Mouse (Mus musculus) Patski (cell line): ENCODE results near the gene Phf20. TPM values are rescaled to one million over a fixed set of nuclear protein-coding genes. Genes with fewer than 3 reads are reported as not detected.
A peak's percentile ranks its signal among the peaks of the same experiment; 100 is the strongest.
"Not testable (repeated sequence)": the region's sequence is repeated elsewhere in the genome, so short reads cannot be mapped to it uniquely, and the experiment has no call there.

Source experiments
- ATAC-seq: fragments of 100-300 bp; one replicate; pipeline ENCODE4 v1.8.0; 2021
- CTCF ChIA-PET: fragments of 350-600 bp; sonication (Branson Sonifier 250); formaldehyde crosslinking; loops from one replicate; lab custom pipeline; 2022; ENCODE audit warnings: inconsistent platforms; lab: Charles Lee
- POLR2A ChIA-PET: fragments of 350-600 bp; sonication (Branson Sonifier 250); formaldehyde crosslinking; loops from one replicate; lab custom pipeline; 2022; ENCODE audit warnings: antibody characterized with exemption, inconsistent platforms; lab: Charles Lee
- DNase-seq: peaks from one replicate; pipeline ENCODE4 v3.0.0-alpha.2; 2011; ENCODE audit warnings: low read depth, low spot score
- H3K27me3 ChIP-seq: fragments of 371-371 bp; one replicate; pipeline ENCODE4 v1.5.1; 2021
- CTCF ChIP-seq: fragments of 100-300 bp; IDR thresholded peaks from one replicate; pipeline ENCODE4 v1.5.1; 2021
- in situ Hi-C: fragments of 300-500 bp; cut with MboI; formaldehyde crosslinking; loops from 3 replicates; pipeline ENCODE4 v1.11.1; 2018; ENCODE audit warnings: low pct_unique_long_range_greater_than_20kb, mixed read lengths
- polyA plus RNA-seq: library from polyadenylated mRNA; unstranded; gene quantifications from one replicate; pipeline ENCODE4 v1.2.3, GENCODE M21; 2021

Phf20 gene
- polyA plus RNA-seq, 1 experiment from 2014 or later: 37.6 TPM

- DNase-seq: no peak
- in situ Hi-C loops: no loop called here
- no peaks in the 10 kb centered on the region for H3K27me3 ChIP-seq
- ChIA-PET POLR2A (interaction anchor here (1.1 kb wide), 1 partner anchor 21 kb away, joined by 3 read pairs; no protein-coding TSS in a partner anchor), CTCF (interaction anchor here (2.3 kb wide), 1 partner anchor 12 kb away, joined by 6 read pairs; no protein-coding TSS in a partner anchor)
- ATAC-seq: no peak
- TF ChIP-seq CTCF: no peak
Observed at GRCm38 (mm10) chr2:156231340-156231739, 35.1 kb downstream of the Phf20 start.

- ChIA-PET POLR2A (no interaction called here), CTCF (interaction anchor here (1.0 to 2.3 kb wide), 3 partner anchors 10 to 16 kb away, joined by 3 to 6 read pairs (median 4); no protein-coding TSS in a partner anchor)
- in situ Hi-C loops: no loop called here
- no peak for TF ChIP-seq CTCF
- H3K27me3 ChIP-seq: no peaks in the 10 kb centered on the region
- ATAC-seq: no peak
- DNase-seq: no peak
Observed at GRCm38 (mm10) chr2:156233275-156233948, 37.1 kb downstream of the Phf20 start.

GRCm38 (mm10) chr2:156234016-156234415, 37.8 kb downstream of the Phf20 start:
- ATAC-seq, H3K27me3 ChIP-seq, DNase-seq, in situ Hi-C loops, POLR2A ChIA-PET: not testable (repeated sequence)
- CTCF ChIA-PET: interaction anchor here (0.6 to 1.9 kb wide), 6 partner anchors 9 to 17 kb away, joined by 3 to 5 read pairs (median 4); no protein-coding TSS in a partner anchor

GRCm38 (mm10) chr2:156235847-156236246, 39.6 kb downstream of the Phf20 start:
- in situ Hi-C loops: no loop called here
- no peak for TF ChIP-seq CTCF
- DNase-seq: no peak
- ChIA-PET CTCF (interaction anchor here (1.9 kb wide), 1 partner anchor 13 kb away, joined by 5 read pairs; no protein-coding TSS in a partner anchor), POLR2A (interaction anchor here (0.7 kb wide), 1 partner anchor 55 kb away, joined by 3 read pairs; no protein-coding TSS in a partner anchor)
- no peak for ATAC-seq
- H3K27me3 ChIP-seq: no peaks in the 10 kb centered on the region

- in situ Hi-C loops: no loop called here
- CTCF ChIA-PET: interaction anchor here (0.7 to 1.5 kb wide), 2 partner anchors 10 to 11 kb away, joined by 3 read pairs; no protein-coding TSS in a partner anchor
- TF ChIP-seq CTCF: no peak
- DNase-seq: no peak
- ATAC-seq: no peak
- H3K27me3 ChIP-seq: no peaks in the 10 kb centered on the region
- POLR2A ChIA-PET: interaction anchor here (1.4 to 1.5 kb wide), 2 partner anchors 15 to 61 kb away, joined by 3 to 6 read pairs; partner anchors contain the start of gene Rbm39
Observed at GRCm38 (mm10) chr2:156241662-156242061, 45.4 kb downstream of the Phf20 start.

- POLR2A ChIA-PET: no interaction called here
- in situ Hi-C loops: no loop called here
- TF ChIP-seq CTCF: no peak
- H3K27me3 ChIP-seq: no peaks in the 10 kb centered on the region
- no peak for ATAC-seq
- no peak for DNase-seq
- CTCF ChIA-PET: interaction anchor here (1.4 to 1.5 kb wide), 2 partner anchors 10 to 12 kb away, joined by 3 to 6 read pairs; no protein-coding TSS in a partner anchor
Observed at GRCm38 (mm10) chr2:156243011-156243410, 46.7 kb downstream of the Phf20 start.

GRCm38 (mm10) chr2:156247599-156247998, 51.3 kb downstream of the Phf20 start:
- DNase-seq (no peak), ATAC-seq (no peak)
- CTCF ChIA-PET: interaction anchor here (1.4 kb wide), 1 partner anchor 13 kb away, joined by 4 read pairs; no protein-coding TSS in a partner anchor
- TF ChIP-seq CTCF: peak; percentile 31
- no peaks in the 10 kb centered on the region for H3K27me3 ChIP-seq
- in situ Hi-C loops: no loop called here
- POLR2A ChIA-PET: no interaction called here

- in situ Hi-C loops: no loop called here
- ChIA-PET CTCF (interaction anchor here (1.4 kb wide), 1 partner anchor 9 kb away, joined by 3 read pairs; no protein-coding TSS in a partner anchor), POLR2A (no interaction called here)
- H3K27me3 ChIP-seq: no peaks in the 10 kb centered on the region
- no peak for TF ChIP-seq CTCF
- DNase-seq (no peak), ATAC-seq (no peak)
Observed at GRCm38 (mm10) chr2:156250761-156251160, 54.5 kb downstream of the Phf20 start.

GRCm38 (mm10) chr2:156251291-156251690, 55.0 kb downstream of the Phf20 start:
- H3K27me3 ChIP-seq: no peaks in the 10 kb centered on the region
- DNase-seq (no peak), ATAC-seq (no peak)
- ChIA-PET CTCF (interaction anchor here (1.2 to 1.4 kb wide), 2 partner anchors 10 to 11 kb away, joined by 3 to 4 read pairs; no protein-coding TSS in a partner anchor), POLR2A (no interaction called here)
- no peak for TF ChIP-seq CTCF
- in situ Hi-C loops: no loop called here

- ATAC-seq (no peak), DNase-seq (no peak)
- in situ Hi-C loops: no loop called here
- ChIA-PET CTCF (interaction anchor here (0.7 to 4.2 kb wide), 4 partner anchors 11 to 40 kb away, joined by 3 to 19 read pairs (median 4); no protein-coding TSS in a partner anchor), POLR2A (interaction anchor here (1.1 kb wide), 2 partner anchors 10 to 54 kb away, joined by 3 read pairs; no protein-coding TSS in a partner anchor)
- TF ChIP-seq CTCF: no peak
- no peaks in the 10 kb centered on the region for H3K27me3 ChIP-seq
Observed at GRCm38 (mm10) chr2:156257051-156257450, 60.8 kb downstream of the Phf20 start.
